Comparison of ENCODE assay signal across 19 mouse cellular contexts in the genomic region with DNA sequence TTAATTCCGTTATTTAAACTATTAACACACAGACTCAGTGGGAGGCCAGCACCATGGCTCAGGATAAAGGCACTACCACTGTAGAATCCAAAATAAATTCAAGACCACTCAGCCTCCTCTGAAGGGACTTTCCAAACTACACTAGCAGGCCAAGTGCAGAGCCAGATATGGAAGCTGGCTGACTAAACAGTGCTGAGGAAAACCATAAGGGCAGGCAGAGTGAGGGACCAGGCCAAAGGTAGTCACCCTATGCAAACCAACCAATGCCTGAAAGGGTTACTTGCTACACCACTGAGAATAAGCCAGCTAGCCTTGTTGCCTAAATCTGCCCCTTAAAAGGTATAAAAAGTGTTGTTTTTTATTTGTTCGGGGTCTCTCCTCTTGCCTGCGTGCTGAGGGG.
"Had no signal": no experiment of that assay in that cellular context is flagged by ENCODE, and none has a peak within 500 bp of the region (broad histone marks: within the 10 kb centered on the region; RNA-seq: fewer than 3 reads in every experiment).

No protein-coding gene starts in this region.

- H3K27me3 ChIP-seq: midbrain, embryonic 12.5 days; neural tube, embryonic 13.5 days; neural tube, embryonic 15.5 days had no signal

- H3K4me2 ChIP-seq: lung, embryonic 14.5 days; midbrain, embryonic 12.5 days; neural tube, embryonic 13.5 days; neural tube, embryonic 15.5 days had no signal

- H3K4me3 ChIP-seq: midbrain, embryonic 10.5 days; midbrain, embryonic 12.5 days; myocyte; neural tube, embryonic 13.5 days; neural tube, embryonic 15.5 days had no signal

- DNase-seq: lung, adult 18-20 months; lung, embryonic 14.5 days; lung, postnatal 10 days; lung, postnatal 4 days; midbrain, embryonic 14.5 days; retina, postnatal 1 day; right cerebral cortex, adult 18-20 months; right cerebral cortex, postnatal 25 days; right cerebral cortex, postnatal 4 days; spleen, adult 18-20 months; thymus, adult 18-20 months; thymus, postnatal 14 days; thymus, postnatal 36 days had no signal

- H3K9me3 ChIP-seq: midbrain, embryonic 10.5 days; midbrain, embryonic 12.5 days; neural tube, embryonic 15.5 days had no signal

- ATAC-seq: midbrain, embryonic 16.5 days had no signal

- H3K36me3 ChIP-seq: neural tube, embryonic 15.5 days had no signal

- H3K9ac ChIP-seq: lung, embryonic 14.5 days; midbrain, embryonic 12.5 days; neural tube, embryonic 13.5 days; neural tube, embryonic 15.5 days had no signal

- H3K27ac ChIP-seq: midbrain, embryonic 10.5 days; midbrain, embryonic 12.5 days; neural tube, embryonic 13.5 days; neural tube, embryonic 15.5 days had no signal
